Mouse (Mus musculus) splenic B cell, adult 2 months (primary cell): ENCODE results near the gene Plvap.
A peak's percentile ranks its signal among the peaks of the same experiment; 100 is the strongest.

Source experiments
- DNase-seq: peaks from one replicate; pipeline ENCODE4 v3.0.0-alpha.2; 2011; ENCODE audit warnings: low read depth, low spot score
- H3K27me3 ChIP-seq: 2 replicates; pipeline ENCODE4 v1.6.1; 2012; ENCODE audit warnings: mild to moderate bottlenecking, low read length, moderate library complexity, mixed read lengths; ENCODE audit not compliant: control insufficient read depth, poor library complexity, insufficient read depth, severe bottlenecking
- H3K36me3 ChIP-seq: 2 replicates; pipeline ENCODE4 v1.6.1; 2012; ENCODE audit warnings: mild to moderate bottlenecking, low read length, moderate library complexity, mixed read lengths; ENCODE audit not compliant: control insufficient read depth, poor library complexity, insufficient read depth, severe bottlenecking

Plvap gene

GRCm38 (mm10) chr8:71485142-71486135 is 26.1 kb downstream of the Plvap start, which contains the start of gene Ano8:
TSS of gene Ano8 (minus strand) at chr8:71485963.
- H3K36me3 ChIP-seq, result no peaks in the 10 kb centered on the region
- H3K27me3 ChIP-seq, result no peaks in the 10 kb centered on the region
- DNase-seq, result peak; percentile 84

GRCm38 (mm10) chr8:71484736-71485135 is 26.8 kb downstream of the Plvap start:
- no peaks in the 10 kb centered on the region for H3K36me3 ChIP-seq
- DNase-seq, result no peak
- no peaks in the 10 kb centered on the region for H3K27me3 ChIP-seq

- Histone ChIP-seq H3K36me3 (no peaks in the 10 kb centered on the region), H3K27me3 (no peaks in the 10 kb centered on the region)
- DNase-seq, result peak; percentile 75
Observed at GRCm38 (mm10) chr8:71483932-71484331, 27.6 kb downstream of the Plvap start.

GRCm38 (mm10) chr8:71478943-71479342 is 32.6 kb downstream of the Plvap start:
- no peak for DNase-seq
- H3K36me3 ChIP-seq, result no peaks in the 10 kb centered on the region; the same call in 1 of the 2 replicates
- no peaks in the 10 kb centered on the region for H3K27me3 ChIP-seq

- H3K36me3 ChIP-seq, result no peaks in the 10 kb centered on the region; the same call in 1 of the 2 replicates
- DNase-seq, result peak; percentile 57
- H3K27me3 ChIP-seq, result no peaks in the 10 kb centered on the region
Observed at GRCm38 (mm10) chr8:71477196-71477845, 34.2 kb downstream of the Plvap start.

DNA sequence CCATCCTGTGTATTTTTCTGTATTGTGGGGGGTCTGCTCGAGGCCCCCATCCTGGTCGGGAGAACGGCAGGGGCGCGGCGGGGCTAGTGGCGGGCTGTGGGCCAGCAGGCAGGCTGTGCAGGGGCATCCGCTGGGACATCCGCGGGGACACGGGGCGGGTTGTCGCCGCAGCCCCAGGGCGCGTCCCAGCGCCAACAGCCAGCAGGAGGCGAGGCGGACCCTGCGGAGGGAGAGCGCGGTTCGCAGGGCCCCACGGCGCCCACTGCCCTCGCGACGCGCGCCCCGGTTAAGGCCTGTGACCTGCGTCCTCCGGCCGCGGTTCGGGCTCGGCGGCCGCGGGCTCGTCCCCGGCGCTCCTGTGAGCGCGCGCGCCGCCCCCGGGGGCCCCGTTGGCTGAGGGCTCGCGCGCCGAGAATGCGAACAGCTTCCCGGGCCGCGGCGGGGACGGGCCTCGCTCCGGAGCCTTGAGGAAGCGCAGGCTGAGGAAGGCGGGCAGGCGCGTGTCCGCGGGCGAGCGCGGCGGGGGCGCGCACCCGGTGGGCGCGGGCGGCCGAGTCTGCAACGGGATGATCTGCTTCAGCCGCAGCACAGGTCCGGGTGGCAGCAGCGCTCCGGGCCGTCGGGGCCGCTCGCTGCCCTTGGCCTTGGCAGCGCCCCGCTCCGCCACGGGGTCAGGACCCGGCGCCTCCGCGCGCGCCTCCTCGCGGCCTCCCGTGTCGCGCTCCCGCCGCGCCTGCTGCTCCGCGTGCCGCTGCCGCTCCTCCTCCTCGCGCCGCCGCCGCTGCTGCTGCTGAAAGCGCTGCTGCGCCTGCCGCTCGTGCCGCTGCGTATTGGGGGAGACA is 35.2 kb downstream of the Plvap start:
- DNase-seq, result peak; percentile 68
- no peaks in the 10 kb centered on the region for H3K27me3 ChIP-seq
- H3K36me3 ChIP-seq, result no peaks in the 10 kb centered on the region; the same call in 1 of the 2 replicates

- no peaks in the 10 kb centered on the region for H3K27me3 ChIP-seq
Observed at GRCm38 (mm10) chr8:71475702-71476075, 35.9 kb downstream of the Plvap start.

GRCm38 (mm10) chr8:71474785-71475701 is 36.5 kb downstream of the Plvap start:
- DNase-seq, result no peak
- no peaks in the 10 kb centered on the region; the same call in 1 of the 2 replicates for H3K36me3 ChIP-seq

More at GRCm38 (mm10) chr8:71475702-71476075, 35.9 kb downstream of the Plvap start:
- DNase-seq, result no peak
- no peaks in the 10 kb centered on the region; the same call in 1 of the 2 replicates for H3K36me3 ChIP-seq

DNA sequence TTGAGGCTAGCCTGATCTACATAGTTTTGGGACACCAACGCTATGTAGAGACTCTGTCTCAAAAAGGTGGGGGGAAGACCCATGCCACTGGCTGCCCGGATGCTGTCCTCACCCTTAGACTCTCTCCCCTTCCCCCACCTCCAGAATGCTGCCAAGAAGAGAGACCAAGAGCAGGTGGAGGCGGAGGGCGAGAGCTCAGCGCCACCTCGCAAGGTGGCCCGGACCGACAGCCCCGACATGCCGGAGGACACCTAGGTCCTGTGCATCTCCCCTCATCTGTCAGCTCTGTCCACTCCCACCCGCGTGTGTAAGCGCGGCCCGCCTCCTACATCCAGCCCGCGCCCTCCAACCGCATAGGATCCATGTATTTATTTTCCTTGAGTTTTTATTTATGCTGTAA is 37.2 kb downstream of the Plvap start:
- Histone ChIP-seq H3K27me3 (no peaks in the 10 kb centered on the region), H3K36me3 (no peaks in the 10 kb centered on the region; the same call in 1 of the 2 replicates)
- DNase-seq, result no peak

More at GRCm38 (mm10) chr8:71474785-71475701, 36.5 kb downstream of the Plvap start:
- H3K27me3 ChIP-seq, result no peaks in the 10 kb centered on the region

DNA sequence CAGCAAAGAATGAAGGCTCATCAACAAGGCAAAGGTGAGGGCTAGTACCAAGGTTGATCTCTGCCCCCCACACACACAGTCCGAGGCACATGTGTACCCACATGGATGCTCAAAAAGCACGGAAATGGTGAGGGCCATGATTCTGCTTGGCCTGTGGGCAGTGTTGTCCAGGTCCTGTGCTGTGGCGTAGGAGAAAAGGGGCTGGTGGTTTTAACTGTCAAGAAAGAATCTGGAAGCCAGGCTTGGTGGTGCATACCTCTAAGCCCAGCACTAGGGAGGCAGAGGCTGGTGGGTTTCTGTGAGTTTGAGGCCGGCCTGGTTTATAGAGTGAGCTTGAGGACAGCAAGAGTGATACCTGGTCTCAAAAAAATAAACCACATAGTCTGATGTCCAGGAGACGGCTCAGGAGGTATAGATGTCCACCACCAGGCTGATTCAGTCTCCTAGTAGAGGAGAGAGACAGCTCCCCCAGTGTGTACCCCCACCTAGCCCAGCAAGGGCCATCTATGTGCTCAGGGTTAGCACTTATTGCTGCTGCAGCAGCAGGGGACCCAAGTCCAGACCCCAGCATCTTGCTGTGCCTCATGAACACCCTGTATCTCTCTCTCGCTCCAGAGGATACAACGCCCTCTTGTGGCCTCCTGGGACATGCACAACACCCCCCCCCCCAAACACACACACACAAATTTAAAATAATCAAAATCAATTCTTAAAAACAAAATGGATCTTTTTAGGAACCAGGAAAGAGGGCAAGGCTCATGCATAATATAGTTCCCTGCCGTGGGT is 38.8 kb downstream of the Plvap start:
- DNase-seq, result peak; percentile 36
- H3K27me3 ChIP-seq, result no peaks in the 10 kb centered on the region

DNA sequence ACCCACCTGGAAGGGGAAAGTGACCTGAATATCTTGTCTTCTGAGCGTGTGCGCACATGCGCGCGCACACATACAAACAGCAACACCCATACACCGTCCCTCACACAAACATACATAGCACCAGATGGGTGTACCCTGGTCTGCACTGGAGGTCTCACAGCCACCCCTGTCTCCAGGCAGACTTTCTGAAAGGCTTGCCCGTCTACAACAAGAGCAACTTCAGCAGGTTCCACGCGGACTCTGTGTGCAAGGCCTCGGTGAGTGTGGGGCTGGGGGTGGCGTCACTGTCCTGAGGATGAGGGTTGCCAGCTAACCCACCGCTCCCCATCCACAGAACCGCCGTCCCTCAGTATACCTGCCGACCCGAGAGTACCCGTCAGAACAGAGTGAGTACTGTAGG is 39.7 kb downstream of the Plvap start:
- no peaks in the 10 kb centered on the region; the same call in 1 of the 2 replicates for H3K36me3 ChIP-seq

More for the DNA sequence above, 38.8 kb downstream of the Plvap start:
- H3K36me3 ChIP-seq, result no peaks in the 10 kb centered on the region; the same call in 1 of the 2 replicates

DNA sequence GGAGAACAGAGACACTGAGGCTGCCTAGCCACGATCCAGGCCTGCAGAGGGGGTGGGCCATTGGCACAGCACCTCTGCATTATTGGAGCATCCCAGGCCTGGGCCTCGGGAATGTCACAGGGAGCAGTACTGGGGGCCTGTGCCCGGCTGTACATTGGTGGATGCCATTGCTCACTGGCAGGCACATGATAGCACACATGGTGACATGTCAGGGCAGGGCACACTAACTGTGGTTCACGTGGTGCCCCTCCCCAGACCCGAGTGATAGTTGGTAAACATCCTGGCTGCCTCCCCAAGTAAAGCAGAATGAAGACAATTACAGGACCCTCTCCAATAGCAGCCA is 40.7 kb downstream of the Plvap start:
- no peak for DNase-seq
- Histone ChIP-seq H3K27me3 (no peaks in the 10 kb centered on the region), H3K36me3 (no peaks in the 10 kb centered on the region; the same call in none of the 2 replicates)

More for the DNA sequence above, 39.7 kb downstream of the Plvap start:
- H3K27me3 ChIP-seq, result no peaks in the 10 kb centered on the region
- no peak for DNase-seq
